Mouse (Mus musculus) macrophage (primary cell): ENCODE measurements around the gene Prss41. TPM values are rescaled to one million over a fixed set of nuclear protein-coding genes. Genes with fewer than 3 reads are reported as not detected.

Experiments
- H3K27ac ChIP-seq: fragments of 350-480 bp; formaldehyde crosslinking; 2 replicates; pipeline ENCODE4 v1.9.0; 2021
- H3K36me3 ChIP-seq: fragments of 350-480 bp; formaldehyde crosslinking; 2 replicates; pipeline ENCODE4 v1.9.0; 2021; ENCODE audit errors: inconsistent target
- H3K4me3 ChIP-seq: fragments of 350-480 bp; formaldehyde crosslinking; 2 replicates; pipeline ENCODE4 v1.9.0; 2021; ENCODE audit errors: inconsistent target
- H3K79me2 ChIP-seq: fragments of 350-480 bp; formaldehyde crosslinking; 2 replicates; pipeline ENCODE4 v1.9.0; 2021; ENCODE audit errors: inconsistent target
- WGBS: methylation state at CpG from one replicate; pipeline ENCODE4 v1.1.7; 2026; ENCODE audit warnings: inconsistent platforms; ENCODE audit not compliant: missing documents; 5-methylcytosine and 5-hydroxymethylcytosine counted together
- polyA plus RNA-seq: library from polyadenylated mRNA; stranded (reverse); fragments of 250-400 nt; gene quantifications from 3 replicates; pipeline ENCODE4 v1.2.4, GENCODE M21; 2018; ENCODE audit warnings: inconsistent platforms

Prss41 gene
- polyA plus RNA-seq, 1 experiment from 2014 or later: not detected

DNA sequence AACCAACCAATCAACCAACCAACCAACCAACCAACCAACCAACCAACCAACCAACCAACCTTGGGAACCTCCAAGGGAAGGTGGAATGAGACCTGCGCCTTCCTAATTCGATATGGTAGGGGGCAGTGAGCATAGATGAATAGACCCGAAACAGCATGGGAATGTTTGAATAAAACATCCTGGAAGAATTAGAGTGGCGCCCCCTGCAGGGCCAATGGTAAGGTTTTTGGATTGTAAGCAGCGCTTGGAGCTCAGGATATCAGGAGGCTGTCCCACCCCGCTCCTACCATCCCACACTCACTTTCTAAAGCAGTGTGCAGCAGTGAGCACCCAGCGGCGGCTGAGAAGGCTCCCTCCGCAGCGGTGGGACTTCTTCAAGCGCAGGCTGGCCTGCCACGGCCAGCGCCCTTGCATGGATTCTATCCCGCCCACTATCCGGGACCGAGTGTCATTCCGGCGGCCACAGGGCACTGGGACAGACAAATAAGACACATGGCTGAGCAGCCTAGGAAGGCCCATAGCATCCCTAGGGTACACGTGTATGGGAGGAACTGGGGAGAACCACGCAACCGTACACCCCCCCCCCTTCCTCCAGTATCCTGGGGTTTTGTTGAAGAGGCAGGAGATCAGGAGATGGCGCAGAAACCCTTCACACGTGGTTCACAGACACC is 696 bp downstream of the Prss41 start:
- H3K79me2 ChIP-seq: no peaks in the 10 kb centered on the region
- no peak overlapping the region for H3K27ac ChIP-seq
- H3K4me3 ChIP-seq: no peak overlapping the region
- WGBS: 78% methylated on average over 21 of the region's 23 CpGs
- no peaks in the 10 kb centered on the region for H3K36me3 ChIP-seq

DNA sequence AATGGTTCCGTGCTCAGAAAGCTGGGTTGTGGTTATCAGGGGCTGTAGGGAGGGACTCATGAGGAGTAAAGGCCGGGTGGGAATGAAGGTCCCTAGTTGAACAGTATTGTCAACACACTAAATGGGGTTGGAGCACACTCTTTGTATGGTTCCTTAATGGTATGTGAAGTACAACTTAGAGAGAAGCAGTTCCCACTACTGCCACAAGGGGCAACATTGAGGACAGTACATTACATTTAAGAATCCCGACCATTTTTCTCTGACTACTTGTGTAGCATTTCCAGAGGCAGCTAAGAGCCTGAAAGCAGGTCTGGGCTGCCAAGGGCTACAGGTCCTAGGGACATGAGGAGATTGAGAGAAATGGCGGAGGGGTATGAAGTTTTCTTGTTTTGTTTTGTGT is 2.8 kb downstream of the Prss41 start:
- 34% methylated on average over 4 of the region's 4 CpGs for WGBS
- H3K27ac ChIP-seq: no peak overlapping the region
- no peak overlapping the region for H3K4me3 ChIP-seq
- no peaks in the 10 kb centered on the region for H3K79me2 ChIP-seq
- no peaks in the 10 kb centered on the region for H3K36me3 ChIP-seq

GRCm38 (mm10) chr17:23836006-23836575 is 7.9 kb downstream of the Prss41 start, which contains the start of gene Prss33:
Gene Prss33 (minus strand): TSS chr17:23836056.
- H3K36me3 ChIP-seq: no peaks in the 10 kb centered on the region
- H3K27ac ChIP-seq: no peak within 1 kb of the TSS
- no peaks in the 10 kb centered on the region for H3K79me2 ChIP-seq
- WGBS: 95% methylated on average over 8 of the region's 8 CpGs
- H3K4me3 ChIP-seq: no peak within 1 kb of the TSS

- no peak overlapping the region for H3K4me3 ChIP-seq
- no peaks in the 10 kb centered on the region for H3K36me3 ChIP-seq
- H3K27ac ChIP-seq: no peak overlapping the region
- H3K79me2 ChIP-seq: peaks cover 25% of the 10 kb centered on the region
- 92% methylated on average over 1 of the region's 1 CpGs for WGBS
These were observed 12.8 kb downstream of the Prss41 start for GRCm38 (mm10) chr17:23831201-23831600.

DNA sequence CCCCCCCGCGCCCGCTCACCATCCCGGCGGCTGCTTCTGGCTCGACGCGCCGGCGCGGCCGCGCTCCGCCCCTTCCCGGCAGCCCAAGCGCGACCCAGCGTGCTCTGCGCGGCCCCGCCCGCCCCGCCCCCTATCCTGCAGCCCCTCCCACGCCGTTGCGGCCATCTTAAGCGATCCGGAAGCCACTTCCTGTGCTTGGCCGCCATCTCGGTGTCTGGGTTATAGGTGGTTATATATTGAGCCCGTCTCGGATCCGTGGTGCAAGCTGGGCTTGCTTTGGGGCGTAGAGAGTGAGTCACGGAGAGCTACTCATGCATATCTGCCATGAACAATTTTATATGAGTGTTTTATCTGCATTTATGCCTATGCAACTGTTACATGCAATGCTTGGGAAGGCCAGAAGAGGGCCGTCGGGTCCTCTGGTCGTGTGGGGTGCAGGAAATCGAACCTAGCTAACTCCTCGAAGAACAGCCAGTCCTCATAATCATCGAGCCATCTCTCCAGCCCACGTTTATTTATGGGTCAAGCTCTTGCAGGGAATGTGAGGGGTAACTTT is 14.8 kb downstream of the Prss41 start, which contains the start of gene Elob:
Gene Elob, minus strand, starts transcription at position 73 of the 556 bp plus-strand sequence.
- Histone ChIP-seq H3K4me3 (peak within 1 kb of the TSS; percentile 78), H3K27ac (peak within 1 kb of the TSS; percentile 80), H3K36me3 (peaks cover 8% of the 10 kb centered on the region), H3K79me2 (peaks cover 28% of the 10 kb centered on the region)
- WGBS: under 1% methylated on average over 25 of the region's 42 CpGs

- H3K4me3 ChIP-seq: peak overlapping the region; percentile 78
- H3K27ac ChIP-seq: peak overlapping the region; percentile 34
- H3K79me2 ChIP-seq: peaks cover 28% of the 10 kb centered on the region
- 3% methylated on average over 47 of the region's 47 CpGs for WGBS
- peaks cover 15% of the 10 kb centered on the region for H3K36me3 ChIP-seq
These were observed 15.5 kb downstream of the Prss41 start for GRCm38 (mm10) chr17:23828271-23829001.

- no peak overlapping the region for H3K4me3 ChIP-seq
- 87% methylated on average over 4 of the region's 4 CpGs for WGBS
- H3K36me3 ChIP-seq: peaks cover 43% of the 10 kb centered on the region
- peaks cover 32% of the 10 kb centered on the region for H3K79me2 ChIP-seq
- no peak overlapping the region for H3K27ac ChIP-seq
These were observed 18.4 kb downstream of the Prss41 start for GRCm38 (mm10) chr17:23825591-23825990.

DNA sequence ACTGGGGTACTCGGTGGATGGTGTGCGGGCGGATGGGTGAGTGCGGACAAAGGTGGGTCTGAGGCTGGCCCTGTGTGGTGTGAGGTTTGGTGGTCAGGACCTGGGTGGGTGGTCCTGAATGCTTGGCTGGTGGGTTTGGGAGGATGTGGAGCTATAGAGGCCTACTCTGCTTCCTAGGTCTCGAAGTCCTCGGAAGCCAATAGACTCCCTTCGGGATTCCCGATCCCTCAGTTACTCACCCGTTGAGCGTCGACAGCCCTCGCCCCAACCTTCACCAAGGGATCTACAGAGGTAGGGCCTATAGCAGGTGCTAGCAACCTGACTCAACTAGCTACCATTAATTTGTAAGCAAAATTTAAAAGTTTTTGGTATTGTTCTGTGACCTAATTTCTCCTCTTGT is 20.4 kb downstream of the Prss41 start:
- Histone ChIP-seq H3K4me3 (no peak overlapping the region), H3K36me3 (peaks cover 63% of the 10 kb centered on the region), H3K79me2 (peaks cover 51% of the 10 kb centered on the region), H3K27ac (no peak overlapping the region)
- WGBS: 96% methylated on average over 12 of the region's 12 CpGs

- H3K27ac ChIP-seq: no peak overlapping the region
- H3K4me3 ChIP-seq: no peak overlapping the region
- H3K36me3 ChIP-seq: peaks cover 69% of the 10 kb centered on the region
- 94% methylated on average over 15 of the region's 16 CpGs for WGBS
- peaks cover 51% of the 10 kb centered on the region for H3K79me2 ChIP-seq
These were observed 21.0 kb downstream of the Prss41 start for GRCm38 (mm10) chr17:23823018-23823417.

DNA sequence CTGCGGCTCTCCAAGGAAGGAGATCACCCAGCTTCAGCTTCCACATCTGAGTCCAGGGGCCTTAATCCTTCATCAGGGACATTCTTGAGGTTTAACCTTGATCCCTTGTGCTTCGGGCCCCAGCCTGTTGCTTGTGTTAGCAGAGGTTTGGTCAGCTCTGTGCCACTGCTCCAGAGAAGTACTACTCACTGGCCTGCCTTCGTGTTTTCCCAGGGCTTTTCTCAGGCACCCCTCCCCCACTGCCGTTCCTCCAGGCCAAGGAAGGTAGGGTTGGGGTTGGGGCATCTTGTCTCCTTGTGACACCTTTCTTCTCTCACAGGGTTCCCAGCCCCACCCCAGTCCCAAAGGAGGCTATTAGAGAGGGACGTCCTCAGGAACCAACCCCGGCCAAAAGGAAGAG is 21.9 kb downstream of the Prss41 start:
- H3K79me2 ChIP-seq: peaks cover 51% of the 10 kb centered on the region; the same call in 1 of the 2 replicates
- WGBS: 91% methylated on average over 4 of the region's 6 CpGs
- H3K27ac ChIP-seq: no peak overlapping the region
- no peak overlapping the region for H3K4me3 ChIP-seq
- peaks cover 78% of the 10 kb centered on the region for H3K36me3 ChIP-seq

DNA sequence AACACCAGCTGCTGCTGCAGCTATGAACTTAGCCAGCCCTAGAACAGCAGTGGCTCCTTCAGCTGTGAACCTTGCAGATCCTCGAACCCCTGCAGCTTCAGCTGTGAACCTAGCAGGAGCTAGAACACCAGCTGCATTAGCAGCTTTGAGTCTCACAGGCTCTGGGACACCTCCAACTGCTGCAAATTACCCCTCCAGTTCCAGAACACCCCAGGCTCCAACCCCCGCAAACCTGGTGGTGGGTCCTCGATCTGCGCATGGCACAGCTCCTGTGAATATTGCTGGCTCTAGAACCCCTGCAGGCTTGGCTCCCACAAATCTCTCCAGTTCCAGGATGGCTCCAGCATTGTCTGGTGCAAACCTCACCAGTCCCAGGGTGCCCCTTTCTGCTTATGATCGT is 23.2 kb downstream of the Prss41 start:
- 98% methylated on average over 4 of the region's 5 CpGs for WGBS
- H3K36me3 ChIP-seq: peaks cover 92% of the 10 kb centered on the region
- H3K27ac ChIP-seq: no peak overlapping the region
- peaks cover 53% of the 10 kb centered on the region; the same call in 1 of the 2 replicates for H3K79me2 ChIP-seq
- no peak overlapping the region for H3K4me3 ChIP-seq

GRCm38 (mm10) chr17:23819235-23819634 is 24.7 kb downstream of the Prss41 start:
- Histone ChIP-seq H3K27ac (no peak overlapping the region), H3K4me3 (no peak overlapping the region), H3K79me2 (peaks cover 68% of the 10 kb centered on the region; the same call in 1 of the 2 replicates), H3K36me3 (peaks cover 98% of the 10 kb centered on the region)
- 96% methylated on average over 22 of the region's 25 CpGs for WGBS

GRCm38 (mm10) chr17:23818579-23818978 is 25.4 kb downstream of the Prss41 start:
- Histone ChIP-seq H3K79me2 (peaks cover 74% of the 10 kb centered on the region), H3K4me3 (no peak overlapping the region)
- 96% methylated on average over 8 of the region's 8 CpGs for WGBS

GRCm38 (mm10) chr17:23815641-23816040 is 28.3 kb downstream of the Prss41 start:
- 93% methylated on average over 16 of the region's 16 CpGs for WGBS

More at GRCm38 (mm10) chr17:23818579-23818978, 25.4 kb downstream of the Prss41 start:
- Histone ChIP-seq H3K36me3 (peaks cover 99% of the 10 kb centered on the region), H3K27ac (no peak overlapping the region)

More at GRCm38 (mm10) chr17:23815641-23816040, 28.3 kb downstream of the Prss41 start:
- Histone ChIP-seq H3K27ac (no peak overlapping the region), H3K79me2 (peaks cover 99% of the 10 kb centered on the region), H3K36me3 (peaks cover 97% of the 10 kb centered on the region), H3K4me3 (no peak overlapping the region)
